14 mouse cellular contexts compared by ENCODE assay signal in genomic region chr1:165848881-165849280, GRCm38 (mm10).
DNase-seq lines count a peak whose midpoint lies in the region; ATAC-seq and TF ChIP-seq lines count a peak whose summit lies in the region.
"Had no signal": no experiment of that assay in that cellular context is flagged by ENCODE, and none has a peak within 500 bp of the region (broad histone marks: within the 10 kb centered on the region; RNA-seq: fewer than 3 reads in every experiment).

No protein-coding gene starts in this region.

- no peak for TF ChIP-seq POLR2A in CH12.LX (IDR thresholded peaks at IDR 0.05; ENCODE audit: low read depth, low read length)
- TF ChIP-seq POLR2A in kidney, adult 2 months (IDR thresholded peaks at IDR 0.05; ENCODE audit: low read depth, low read length), result no peak

- dilution Hi-C loops in CH12.LX (cut with MboI; ENCODE audit: extremely low pct_ligation_motif_present, extremely low pct_unique_long_range_greater_than_20kb, low sequenced_read_pairs), result no loop called here

- DNase-seq in heart, adult 8-10 months (ENCODE audit: low spot score), result no peak
- no peak for DNase-seq in CH12.LX (ENCODE audit: extremely low read depth)
- peak; percentile 54 to 79 for DNase-seq in thymus, adult 18-20 months
- no peak for DNase-seq in cerebellum, postnatal 4 days (ENCODE audit: low spot score in 2 of 2)
- DNase-seq in embryo, embryonic 10.5 days (ENCODE audit: low spot score), result no peak
- DNase-seq in kidney, adult 2 months, result no peak
- DNase-seq: adrenal gland, adult 8-10 months; cerebellum, postnatal 25 days; right cerebral cortex, postnatal 25 days had no signal

- in situ Hi-C loops in CH12.LX (cut with MboI; ENCODE audit: low pct_ligation_motif_present, low pct_unique_long_range_greater_than_20kb, low sequenced_read_pairs), result no loop called here

- no peak overlapping the region for H3K4me3 ChIP-seq in heart, embryonic 13.5 days
- no peak overlapping the region for H3K4me3 ChIP-seq in CH12.LX (replicated peaks in 1 of 3; ENCODE audit: low read depth in 2 of 3, low read length in 2 of 3, poor library complexity in 1 of 3)
- H3K4me3 ChIP-seq in lung, embryonic 15.5 days, result no peak overlapping the region
- H3K4me3 ChIP-seq in kidney, adult 2 months (ENCODE audit: insufficient read depth, low read depth, low read length), result no peak overlapping the region
- H3K4me3 ChIP-seq: intestine, embryonic 15.5 days; neural tube, embryonic 12.5 days had no signal

- no peak for ATAC-seq in heart, embryonic 13.5 days (ENCODE audit: extremely low read depth, insufficient number of reproducible peaks, low FRiP score, low TSS enrichment)
- ATAC-seq in lung, embryonic 15.5 days (ENCODE audit: borderline replicate concordance, extremely low read depth, low FRiP score, low TSS enrichment), result no peak

- H3K4me1 ChIP-seq in heart, embryonic 13.5 days, result peaks cover 21% of the 10 kb centered on the region
- peaks cover 5 to 20% of the 10 kb centered on the region in 2 experiments for H3K4me1 ChIP-seq in CH12.LX (ENCODE audit: control insufficient read depth in 1 of 2, insufficient read depth in 2 of 2)
- peaks cover 18% of the 10 kb centered on the region for H3K4me1 ChIP-seq in lung, embryonic 15.5 days
- H3K4me1 ChIP-seq in kidney, adult 2 months (ENCODE audit: control insufficient read depth, insufficient read depth, low read length), result no peaks in the 10 kb centered on the region

- peaks cover 43% of the 10 kb centered on the region for H3K27me3 ChIP-seq in heart, embryonic 13.5 days (replicated peaks)
- H3K27me3 ChIP-seq in CH12.LX (replicated peaks), result peaks cover 9% of the 10 kb centered on the region
- peaks cover 26% of the 10 kb centered on the region for H3K27me3 ChIP-seq in lung, embryonic 15.5 days
- H3K27me3 ChIP-seq in kidney, adult 2 months (replicated peaks; ENCODE audit: control insufficient read depth, insufficient read depth, low read length), result no peaks in the 10 kb centered on the region

- peak overlapping the region; percentile 16; the same call in 1 of the 2 replicates for H3K4me2 ChIP-seq in heart, embryonic 13.5 days
- H3K4me2 ChIP-seq in CH12.LX (ENCODE audit: insufficient read depth, low read depth, poor library complexity, severe bottlenecking), result no peak overlapping the region
- H3K4me2 ChIP-seq in lung, embryonic 15.5 days, result no peak overlapping the region
- H3K4me2 ChIP-seq: intestine, embryonic 15.5 days; neural tube, embryonic 12.5 days had no signal

- 41% methylated on average over 4 of the region's 4 CpGs for WGBS in heart, embryonic 13.5 days
- 46% methylated on average over 4 of the region's 4 CpGs for WGBS in lung, embryonic 15.5 days
- WGBS in kidney, adult 2 months, result 55% methylated on average over 4 of the region's 4 CpGs

- H3K9me3 ChIP-seq in heart, embryonic 13.5 days, result no peaks in the 10 kb centered on the region
- H3K9me3 ChIP-seq in CH12.LX (replicated peaks; ENCODE audit: low read length), result no peaks in the 10 kb centered on the region
- no peaks in the 10 kb centered on the region for H3K9me3 ChIP-seq in lung, embryonic 15.5 days
- H3K9me3 ChIP-seq: intestine, embryonic 15.5 days; neural tube, embryonic 12.5 days had no signal

- H3K79me2 ChIP-seq in CH12.LX (replicated peaks; ENCODE audit: control insufficient read depth, extremely low read depth, insufficient read depth, poor library complexity, severe bottlenecking), result no peaks in the 10 kb centered on the region

- no peak overlapping the region for H3K9ac ChIP-seq in heart, embryonic 13.5 days
- H3K9ac ChIP-seq in CH12.LX (ENCODE audit: insufficient read depth, low read depth), result no peak overlapping the region
- no peak overlapping the region for H3K9ac ChIP-seq in lung, embryonic 15.5 days
- H3K9ac ChIP-seq: intestine, embryonic 15.5 days; liver, embryonic 14.5 days; neural tube, embryonic 12.5 days had no signal

- no peaks in the 10 kb centered on the region for H3K36me3 ChIP-seq in heart, embryonic 13.5 days
- no peaks in the 10 kb centered on the region for H3K36me3 ChIP-seq in CH12.LX (replicated peaks in 1 of 2; ENCODE audit: control insufficient read depth in 1 of 2, insufficient read depth in 1 of 2, low read length in 1 of 2)
- no peaks in the 10 kb centered on the region for H3K36me3 ChIP-seq in lung, embryonic 15.5 days
- H3K36me3 ChIP-seq in kidney, adult 2 months (ENCODE audit: control insufficient read depth, insufficient read depth, low read length), result no peaks in the 10 kb centered on the region
- H3K36me3 ChIP-seq: intestine, embryonic 15.5 days; neural tube, embryonic 12.5 days had no signal

- no peak for TF ChIP-seq EP300 in CH12.LX (IDR thresholded peaks at IDR 0.05; ENCODE audit: low read length)

- H3K27ac ChIP-seq in heart, embryonic 13.5 days (replicated peaks), result no peak overlapping the region
- no peak overlapping the region for H3K27ac ChIP-seq in CH12.LX (ENCODE audit: insufficient read depth, low read depth)
- peak overlapping the region; percentile 26; the same call in 1 of the 2 replicates for H3K27ac ChIP-seq in lung, embryonic 15.5 days
- H3K27ac ChIP-seq in kidney, adult 2 months (ENCODE audit: insufficient read depth, low read depth, low read length), result no peak overlapping the region
- H3K27ac ChIP-seq: intestine, embryonic 15.5 days; liver, embryonic 14.5 days; neural tube, embryonic 12.5 days had no signal

- no peak for TF ChIP-seq CTCF in CH12.LX (conservative IDR thresholded peaks at IDR 0.05 in 1 of 2, IDR thresholded peaks at IDR 0.05 in 1 of 2; ENCODE audit: low read depth in 2 of 2, low read length in 2 of 2)
- no peak for TF ChIP-seq CTCF in kidney, adult 2 months (conservative IDR thresholded peaks at IDR 0.05; ENCODE audit: insufficient read depth, insufficient read length, low read depth, low read length)

- TF ChIP-seq RAD21 in CH12.LX (IDR thresholded peaks at IDR 0.05; ENCODE audit: low read depth, low read length), result no peak

TF ChIP-seq in CH12.LX, 34 proteins besides CTCF, POLR2A, EP300 and RAD21:
- TF ChIP-seq GABPA (IDR thresholded peaks at IDR 0.05; ENCODE audit: insufficient replicate concordance, low read depth, low read length), result no peak
- TF ChIP-seq USF1 (IDR thresholded peaks at IDR 0.05; ENCODE audit: low read depth, low read length), result peak; percentile 23

Comparison
In these comparisons a context has a peak if more than half of its experiments do, and no peak if none do; other contexts are left out.
1. DNase-seq: peak in thymus, adult 18-20 months (2 of 2); none in heart, adult 8-10 months (single experiment), CH12.LX (single experiment), cerebellum, postnatal 4 days (0 of 2), embryo, embryonic 10.5 days (single experiment) and kidney, adult 2 months (single experiment).